Mouse (Mus musculus) mouse trophoblast stem cell (cell line): ENCODE data around the gene Schip1.

ENCODE experiments used
- in situ Hi-C, 2 experiments: fragments of 300-500 bp; cut with MseI, MboI; formaldehyde crosslinking; loops; 2 replicates in 1 of 2; 3 replicates in 1 of 2; pipeline ENCODE4 v1.15.1; 2025

Schip1 gene

DNA sequence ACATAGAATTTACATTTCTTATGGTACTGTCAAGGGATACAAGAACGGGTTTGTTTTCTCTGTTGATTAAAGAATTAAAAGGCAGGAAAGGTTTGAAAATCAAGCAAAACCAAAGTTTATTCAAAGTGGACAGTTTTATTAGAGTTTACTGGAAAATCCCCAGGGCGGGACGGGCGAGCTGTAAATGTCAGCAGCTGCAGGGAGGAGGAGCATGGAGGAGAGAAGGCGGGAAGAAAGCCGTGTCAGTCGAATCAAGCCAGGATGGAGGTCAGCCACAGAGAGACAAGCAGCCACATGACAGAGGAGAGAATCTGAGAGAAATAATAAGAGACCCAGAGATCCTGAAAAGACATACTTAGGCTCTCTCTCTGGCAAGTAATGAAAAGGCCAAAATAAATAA is 314.6 kb downstream of the Schip1 start:
- in situ Hi-C loops = no loop called here

DNA sequence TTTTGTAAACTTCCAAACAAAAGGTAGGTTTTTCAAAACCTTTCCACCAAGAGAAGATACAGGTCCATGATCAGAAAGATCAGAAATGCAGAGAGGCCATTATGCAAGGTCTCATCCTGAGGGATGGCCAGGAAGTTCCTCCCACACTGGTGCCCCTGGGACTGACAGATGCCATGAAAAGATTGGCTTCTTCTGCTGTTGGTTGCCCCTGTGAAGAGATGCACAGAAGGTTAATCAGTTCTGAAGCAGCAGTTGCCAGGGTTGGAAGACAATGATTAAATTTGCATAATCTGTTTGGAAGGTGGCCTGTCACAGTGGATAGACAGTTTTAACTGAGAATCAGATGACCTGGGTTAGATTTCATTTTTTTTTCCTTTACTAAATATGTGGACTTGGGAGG is 319.1 kb downstream of the Schip1 start:
- in situ Hi-C loops = no loop called here

GRCm38 (mm10) chr3:68385544-68385943 is 320.9 kb downstream of the Schip1 start:
- in situ Hi-C loops = no loop called here

- in situ Hi-C loops = no loop called here
Measured at GRCm38 (mm10) chr3:68388023-68388422, 323.4 kb downstream of the Schip1 start.

DNA sequence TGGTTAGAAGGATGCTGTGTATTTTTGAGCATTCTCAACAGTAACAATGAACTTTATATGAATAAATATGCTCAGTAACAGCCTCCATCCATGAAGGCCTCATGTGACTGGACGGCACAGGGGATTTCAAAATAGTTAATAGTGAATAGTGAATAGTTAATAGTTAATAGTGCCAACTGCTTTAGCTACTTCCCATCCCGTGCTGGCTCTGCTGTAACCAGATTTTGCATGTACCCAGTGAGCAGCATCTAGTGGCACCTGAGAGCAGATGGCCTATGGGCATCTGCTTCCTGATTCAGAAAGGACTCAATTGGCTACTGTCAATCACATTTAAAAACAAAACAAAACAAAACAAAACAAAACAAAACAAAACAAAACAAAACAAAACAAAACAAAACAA is 329.0 kb downstream of the Schip1 start:
- in situ Hi-C loops = no loop called here

DNA sequence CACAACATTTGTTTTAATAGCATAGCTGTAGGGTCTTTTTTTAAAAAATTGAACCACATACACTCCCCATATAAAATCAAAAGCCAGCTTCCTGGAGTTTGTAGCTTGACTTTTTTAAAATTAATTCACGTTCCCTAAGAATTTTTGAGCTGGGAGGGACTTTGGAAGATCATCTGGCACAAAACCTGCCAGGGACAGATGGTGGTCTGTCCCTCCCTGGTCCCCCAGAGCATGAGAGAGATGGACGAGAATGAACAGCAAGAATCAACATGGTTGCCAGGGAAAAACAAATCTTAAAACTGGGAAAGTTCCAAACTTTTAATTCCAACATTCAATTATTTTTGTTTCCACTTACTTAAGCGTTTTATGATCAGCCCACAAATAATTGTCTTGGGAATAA is 334.1 kb downstream of the Schip1 start:
- in situ Hi-C loops = no loop called here

GRCm38 (mm10) chr3:68400121-68400520 is 335.5 kb downstream of the Schip1 start:
- in situ Hi-C loops = no loop called here

DNA sequence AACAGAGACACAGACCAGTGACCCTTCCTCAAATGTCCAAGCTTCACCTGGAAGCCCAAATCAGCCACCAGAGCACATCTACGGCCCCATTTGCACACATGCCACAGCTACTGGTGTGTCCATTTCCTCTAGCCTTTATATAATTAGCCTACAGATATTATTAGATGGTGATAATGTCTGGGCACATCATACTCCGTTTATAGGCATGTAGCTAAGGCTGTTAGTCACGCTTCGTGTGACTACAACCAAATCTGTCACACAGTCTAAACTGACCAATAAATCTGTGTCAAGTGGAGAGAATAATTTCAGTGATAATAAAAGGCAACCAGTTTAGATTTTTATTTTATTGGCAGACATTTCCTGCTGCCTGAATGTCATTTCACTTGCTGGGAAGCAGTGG is 338.7 kb downstream of the Schip1 start:
- in situ Hi-C loops = no loop called here

DNA sequence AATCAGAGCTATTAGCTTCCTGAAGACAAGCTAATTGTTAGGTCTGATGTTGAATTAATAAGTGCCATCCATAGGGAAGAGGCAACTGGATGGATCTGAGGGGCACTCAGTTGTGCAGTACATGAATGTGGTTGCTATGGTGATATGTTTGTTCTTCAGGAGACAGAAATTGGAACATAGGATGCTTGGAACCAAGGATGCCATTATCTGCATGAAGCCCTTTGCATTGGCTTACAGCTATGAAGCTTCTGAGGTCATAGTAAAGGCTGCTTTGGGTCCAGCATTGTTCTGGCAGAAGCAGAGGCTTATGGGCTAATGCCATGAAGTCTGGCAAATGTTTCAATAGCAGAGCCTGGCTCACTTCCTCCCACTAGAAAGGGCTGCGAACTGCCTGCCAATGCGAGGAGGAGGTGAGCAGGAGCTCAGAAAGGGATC is 339.2 kb downstream of the Schip1 start:
- in situ Hi-C loops = no loop called here

- in situ Hi-C loops = no loop called here
Measured at GRCm38 (mm10) chr3:68405724-68406123, 341.1 kb downstream of the Schip1 start.

GRCm38 (mm10) chr3:68412262-68412661 is 347.7 kb downstream of the Schip1 start:
- in situ Hi-C loops = no loop called here

GRCm38 (mm10) chr3:68419792-68420191 is 355.2 kb downstream of the Schip1 start:
- in situ Hi-C loops = no loop called here

DNA sequence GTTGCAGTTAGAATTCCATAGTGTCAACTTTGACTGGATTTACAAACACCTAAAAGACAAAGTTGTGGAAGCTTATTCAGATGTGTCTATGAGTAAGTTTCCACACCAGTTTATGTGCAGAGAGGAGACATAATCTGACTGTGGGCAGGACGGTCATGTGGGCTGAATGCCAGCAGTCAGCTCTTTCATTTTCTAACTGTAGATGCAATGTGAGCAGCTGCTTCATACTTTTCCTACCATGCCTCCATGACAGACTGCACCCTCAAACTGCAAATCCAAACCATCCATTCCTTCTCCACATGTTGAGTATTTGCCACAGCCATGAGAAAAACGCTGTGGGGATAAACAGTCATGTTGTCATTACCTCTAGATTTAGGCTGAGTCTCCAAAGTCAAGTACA is 356.3 kb downstream of the Schip1 start:
- in situ Hi-C loops = no loop called here

- in situ Hi-C loops = no loop called here
Measured at GRCm38 (mm10) chr3:68421849-68422248, 357.2 kb downstream of the Schip1 start.

- in situ Hi-C loops = no loop called here
Measured at GRCm38 (mm10) chr3:68428081-68428480, 363.5 kb downstream of the Schip1 start.

DNA sequence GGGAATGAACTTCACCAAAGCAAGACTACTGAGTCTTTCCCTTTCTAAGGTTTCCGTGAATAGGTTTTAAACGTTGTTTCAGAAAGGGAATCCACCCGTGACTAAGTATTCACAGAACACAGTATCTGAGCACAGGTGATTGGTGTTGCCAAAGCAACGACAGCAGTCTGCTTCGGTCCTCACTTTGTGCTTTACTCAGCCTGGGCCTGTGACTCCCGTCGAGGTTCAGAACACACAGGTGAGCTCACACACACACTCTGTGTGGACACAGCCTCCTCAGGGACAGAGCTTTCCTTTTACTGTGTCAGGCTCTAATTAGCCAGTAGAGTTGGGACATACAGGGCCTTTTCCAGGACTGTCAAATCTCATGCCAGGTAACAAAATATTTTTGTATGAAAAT is 369.8 kb downstream of the Schip1 start:
- in situ Hi-C loops = no loop called here

GRCm38 (mm10) chr3:68434897-68435296 is 370.3 kb downstream of the Schip1 start:
- in situ Hi-C loops = no loop called here

GRCm38 (mm10) chr3:68448480-68448879 is 383.9 kb downstream of the Schip1 start:
- in situ Hi-C loops = no loop called here

- in situ Hi-C loops = no loop called here
Measured at GRCm38 (mm10) chr3:68451634-68452033, 387.0 kb downstream of the Schip1 start.

GRCm38 (mm10) chr3:68453266-68453665 is 388.7 kb downstream of the Schip1 start:
- in situ Hi-C loops = no loop called here

DNA sequence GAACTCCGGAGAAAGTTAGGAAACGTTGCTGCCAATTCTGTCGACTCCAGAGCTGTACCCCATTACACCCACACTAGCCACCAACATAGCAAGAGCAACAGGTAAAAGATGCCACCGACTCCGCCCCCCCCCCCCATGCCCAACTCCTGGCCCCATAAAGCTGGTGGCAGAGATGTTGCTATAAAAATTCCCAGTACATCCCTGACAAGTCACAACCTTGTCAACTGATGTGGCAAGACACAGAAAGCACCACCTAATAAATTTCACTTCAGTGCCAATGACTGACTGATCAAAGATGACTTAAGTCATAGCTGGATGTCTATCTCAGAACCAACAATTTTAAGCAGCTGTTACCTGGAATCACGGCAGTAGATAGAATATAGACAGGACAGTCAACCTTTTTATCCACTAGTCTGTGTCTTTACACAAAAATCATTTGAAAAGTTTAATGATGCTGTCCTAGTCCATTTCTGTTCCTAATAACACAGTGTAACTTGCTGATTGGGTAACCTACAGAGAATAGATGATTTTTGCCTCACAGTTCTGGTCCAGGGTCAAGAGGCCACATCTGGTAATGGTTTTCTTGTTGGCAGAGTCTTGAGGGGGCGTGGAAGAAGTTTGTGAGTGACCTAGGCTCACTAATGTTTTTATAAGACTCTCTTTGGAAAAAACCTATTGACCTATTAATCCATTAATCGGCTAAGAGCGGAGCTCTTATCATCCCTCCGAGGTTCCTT is 389.3 kb downstream of the Schip1 start:
- in situ Hi-C loops = no loop called here

DNA sequence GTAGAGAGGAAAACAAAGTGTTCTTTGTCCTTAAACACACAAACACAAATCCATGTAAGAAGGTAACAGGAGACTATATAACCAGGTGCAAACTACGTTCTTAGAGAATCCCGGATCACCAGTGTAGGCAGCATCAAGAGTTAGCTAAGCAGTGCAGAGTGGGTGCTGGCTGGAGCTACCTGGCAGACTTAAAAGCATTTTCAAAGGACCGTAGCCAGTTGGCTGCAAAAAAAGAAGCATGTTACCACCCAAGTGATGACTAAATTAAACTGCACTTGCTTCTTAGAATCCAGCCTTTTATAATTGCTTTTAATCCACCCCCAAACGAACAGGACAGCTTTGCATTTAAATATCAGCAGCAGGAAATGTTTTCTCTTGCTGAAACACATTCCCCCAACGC is 402.0 kb downstream of the Schip1 start:
- in situ Hi-C loops = no loop called here

- in situ Hi-C loops = no loop called here
Measured at GRCm38 (mm10) chr3:68467941-68468687, 403.5 kb downstream of the Schip1 start.
